Mouse (Mus musculus) olfactory bulb, adult 2 months (tissue): Measurements from ENCODE around the gene Slc25a31. TPM values are rescaled to one million over a fixed set of nuclear protein-coding genes. Genes with fewer than 3 reads are reported as not detected.
A peak's percentile ranks its signal among the peaks of the same experiment; 100 is the strongest.

Experiments used
- H3K27ac ChIP-seq: fragments of 200-500 bp; 2 replicates; pipeline ENCODE4 v1.5.1; 2012; ENCODE audit warnings: low read depth, low read length; ENCODE audit not compliant: insufficient read depth
- H3K4me1 ChIP-seq: fragments of 200-500 bp; 2 replicates; pipeline ENCODE4 v1.6.1; 2012; ENCODE audit warnings: low read length; ENCODE audit not compliant: control insufficient read depth, insufficient read depth
- H3K4me3 ChIP-seq: fragments of 200-500 bp; 2 replicates; pipeline ENCODE4 v1.5.1; 2012; ENCODE audit warnings: mild to moderate bottlenecking, low read depth, low read length, moderate library complexity; ENCODE audit not compliant: insufficient read depth
- CTCF ChIP-seq: fragments of 200-500 bp; IDR thresholded peaks from 2 replicates; pipeline ENCODE4 v1.5.1; 2012; ENCODE audit warnings: low read depth, mild to moderate bottlenecking, low read length, moderate library complexity; ENCODE audit not compliant: insufficient read depth
- POLR2A ChIP-seq: fragments of 200-500 bp; IDR thresholded peaks from 2 replicates; pipeline ENCODE4 v1.6.1; 2012; ENCODE audit warnings: mild to moderate bottlenecking, low read depth, low read length, moderate library complexity; ENCODE audit not compliant: insufficient read depth
- WGBS: fragments of 180-500 bp; shearing (Covaris S2); methylation state at CpG from one replicate; pipeline ENCODE4 v1.1.7; 2018; 5-methylcytosine and 5-hydroxymethylcytosine counted together
- polyA plus RNA-seq: library from polyadenylated mRNA; stranded (reverse); fragments of >200 nt; gene quantifications from 2 replicates; pipeline ENCODE4 v1.2.4, GENCODE M21; 2012; ENCODE audit warnings: low replicate concordance; ENCODE audit not compliant: missing spikeins, insufficient read depth, insufficient read length

Slc25a31 gene
- polyA plus RNA-seq, 1 experiment = not detected

- peaks cover 10% of the 10 kb centered on the region for H3K4me1 ChIP-seq
- 18% methylated on average over 11 of the region's 11 CpGs for WGBS
- TF ChIP-seq CTCF (no peak), POLR2A (no peak)
- peak overlapping the region; percentile 56 for H3K27ac ChIP-seq
- no peak overlapping the region for H3K4me3 ChIP-seq
Observed at GRCm38 (mm10) chr3:40682404-40682803, 26.3 kb upstream of the Slc25a31 start.

- WGBS = 86% methylated on average over 18 of the region's 18 CpGs
- TF ChIP-seq CTCF (no peak), POLR2A (no peak)
- Histone ChIP-seq H3K4me1 (peaks cover 10% of the 10 kb centered on the region), H3K27ac (no peak overlapping the region), H3K4me3 (no peak overlapping the region)
Observed at GRCm38 (mm10) chr3:40683171-40683570, 25.5 kb upstream of the Slc25a31 start.

GRCm38 (mm10) chr3:40685855-40686515 lies 22.7 kb upstream of the Slc25a31 start:
- Histone ChIP-seq H3K4me1 (peaks cover 10% of the 10 kb centered on the region), H3K27ac (no peak overlapping the region), H3K4me3 (no peak overlapping the region)
- 56% methylated on average over 3 of the region's 3 CpGs for WGBS
- TF ChIP-seq POLR2A (no peak), CTCF (no peak)

GRCm38 (mm10) chr3:40686836-40687235 lies 21.8 kb upstream of the Slc25a31 start:
- H3K27ac ChIP-seq = no peak overlapping the region
- WGBS = 48% methylated on average over 9 of the region's 9 CpGs
- peaks cover 10% of the 10 kb centered on the region for H3K4me1 ChIP-seq
- no peak overlapping the region for H3K4me3 ChIP-seq
- TF ChIP-seq CTCF (no peak), POLR2A (no peak)

DNA sequence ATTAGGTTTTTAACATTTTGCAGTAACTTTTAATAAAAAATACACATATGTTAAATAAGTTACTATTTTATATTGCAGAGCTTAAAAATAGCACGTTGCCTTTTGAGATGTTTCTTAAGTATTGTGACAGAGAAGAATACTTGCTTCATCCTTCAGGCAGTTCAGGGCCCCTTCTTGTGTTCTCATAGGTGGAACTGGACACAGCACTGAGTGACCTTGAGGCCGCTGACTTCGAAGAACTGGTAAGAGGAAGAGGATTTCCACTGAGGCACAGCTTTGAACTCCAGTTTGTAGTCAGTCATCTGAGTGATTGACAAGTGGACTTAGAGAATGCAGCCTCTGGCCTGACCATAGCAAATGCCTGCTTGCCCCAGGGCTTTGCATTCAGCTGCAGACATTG lies 21.1 kb upstream of the Slc25a31 start:
- Histone ChIP-seq H3K4me1 (peaks cover 6% of the 10 kb centered on the region), H3K4me3 (no peak overlapping the region), H3K27ac (no peak overlapping the region)
- 69% methylated on average over 3 of the region's 3 CpGs for WGBS
- TF ChIP-seq POLR2A (no peak), CTCF (no peak)

DNA sequence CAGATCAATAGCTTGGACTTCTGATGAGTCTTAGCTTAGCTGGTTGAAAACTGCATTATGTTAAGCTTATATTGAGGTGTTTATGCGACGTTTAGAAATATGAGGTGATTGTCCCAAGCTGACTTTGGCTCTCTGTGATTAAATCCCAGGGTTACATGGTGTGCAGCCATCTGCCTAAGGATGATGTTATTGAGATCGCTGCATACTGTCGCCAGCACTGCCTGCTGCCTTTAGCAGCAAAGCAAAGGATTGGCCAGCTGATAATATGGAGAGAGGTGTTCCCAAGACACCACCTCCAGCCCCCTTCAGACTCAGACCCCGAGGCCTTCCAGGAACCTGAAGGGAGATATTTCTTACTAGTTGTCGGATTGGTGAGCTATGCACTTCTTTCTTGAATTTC lies 17.1 kb upstream of the Slc25a31 start:
- TF ChIP-seq POLR2A = no peak
- no peak for TF ChIP-seq CTCF
- Histone ChIP-seq H3K27ac (no peak overlapping the region), H3K4me1 (no peaks in the 10 kb centered on the region), H3K4me3 (no peak overlapping the region)
- 87% methylated on average over 6 of the region's 6 CpGs for WGBS

DNA sequence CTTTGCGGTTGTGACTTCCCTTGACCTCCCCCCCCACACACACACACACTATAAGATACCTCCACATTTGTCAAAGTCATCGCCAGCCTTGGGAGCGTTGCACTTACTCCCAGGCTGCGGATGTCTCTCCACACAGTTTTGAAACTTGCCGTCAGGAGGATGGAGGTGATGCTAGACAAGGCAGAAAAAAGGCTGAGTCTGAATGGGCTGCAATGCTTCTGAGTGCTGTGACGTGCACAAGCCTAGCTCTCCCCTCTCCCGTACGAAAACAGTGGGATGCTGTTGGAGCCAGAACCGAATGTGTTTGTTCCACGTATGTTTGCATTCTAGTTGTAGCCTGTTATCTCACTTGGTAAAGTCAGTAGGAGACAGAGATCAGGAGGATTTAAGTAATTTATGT lies 15.2 kb upstream of the Slc25a31 start:
- Histone ChIP-seq H3K4me3 (no peak overlapping the region), H3K27ac (no peak overlapping the region), H3K4me1 (no peaks in the 10 kb centered on the region)
- 81% methylated on average over 10 of the region's 10 CpGs for WGBS
- no peak for TF ChIP-seq CTCF
- TF ChIP-seq POLR2A = no peak

DNA sequence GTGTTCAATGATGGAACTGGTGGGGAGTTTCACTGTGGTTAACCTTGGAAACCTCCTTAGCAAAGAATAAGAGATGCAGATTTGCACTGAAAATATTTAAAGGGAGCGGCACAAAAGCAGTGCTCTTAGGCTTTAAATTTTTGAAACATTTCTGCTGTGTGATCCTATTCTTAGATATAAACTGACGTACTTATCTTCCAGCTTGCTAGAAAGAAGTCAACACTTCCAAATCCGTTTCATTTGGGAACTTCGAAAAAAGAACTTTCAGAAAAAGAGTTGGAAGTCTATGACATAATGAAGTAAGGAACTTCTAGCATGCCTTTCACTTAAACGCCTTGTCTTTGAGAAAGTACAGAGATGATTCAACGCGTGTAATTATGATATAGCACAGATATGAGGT lies 14.7 kb upstream of the Slc25a31 start:
- H3K4me1 ChIP-seq = no peaks in the 10 kb centered on the region
- no peak overlapping the region for H3K27ac ChIP-seq
- no peak for TF ChIP-seq CTCF
- no peak for TF ChIP-seq POLR2A
- WGBS = 81% methylated on average over 7 of the region's 7 CpGs
- H3K4me3 ChIP-seq = no peak overlapping the region

DNA sequence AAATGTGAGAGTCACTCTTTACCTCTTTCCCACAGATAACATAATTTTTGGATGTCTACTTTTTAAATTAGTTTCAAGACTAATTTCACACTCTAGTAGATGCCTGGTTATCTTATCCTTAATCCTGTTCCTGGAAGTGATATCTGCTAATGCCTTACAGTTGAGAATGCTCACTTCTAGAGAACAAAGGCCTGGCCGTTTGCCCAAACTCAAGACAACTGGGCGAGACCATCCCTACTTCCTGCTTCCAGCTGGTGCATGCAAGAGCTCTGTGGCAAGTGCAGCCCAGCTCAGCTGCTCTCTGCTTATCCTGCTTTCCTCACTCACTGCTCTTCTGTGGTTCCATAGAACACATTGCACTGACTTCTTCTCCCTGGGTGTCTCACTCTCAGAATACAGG lies 14.2 kb upstream of the Slc25a31 start:
- WGBS = 47% methylated on average over 2 of the region's 2 CpGs
- Histone ChIP-seq H3K4me3 (no peak overlapping the region), H3K27ac (no peak overlapping the region), H3K4me1 (no peaks in the 10 kb centered on the region)
- TF ChIP-seq POLR2A (no peak), CTCF (no peak)
